Mouse (Mus musculus): ENCODE data around the gene Psmb1. TPM values are rescaled to one million over a fixed set of nuclear protein-coding genes. Genes with fewer than 3 reads are reported as not detected.

Psmb1 gene
- polyA plus RNA-seq, 1 experiment from 2014 or later, result 222 TPM

DNA sequence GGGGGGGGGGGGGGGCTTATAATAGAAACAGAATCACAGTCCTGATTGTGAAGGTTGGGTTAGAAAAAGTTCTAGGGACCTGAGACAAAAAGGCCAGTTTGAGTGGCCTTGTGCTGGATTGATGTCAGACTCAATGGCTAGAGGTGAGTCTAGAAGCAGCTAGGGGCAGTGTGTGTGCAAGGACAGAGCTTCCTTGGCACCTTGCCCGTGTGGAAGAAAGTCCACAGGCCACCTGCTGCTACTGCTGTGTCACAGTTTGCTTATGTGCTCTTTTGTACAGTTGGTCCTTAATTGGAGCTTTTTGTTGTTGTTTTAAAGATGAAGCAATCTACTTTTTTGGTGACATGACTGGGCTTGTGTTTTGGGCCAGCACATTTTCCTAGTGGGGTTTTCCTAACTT, 69.6 kb downstream of the Psmb1 start:
- no peak for ATAC-seq (ENCODE audit: low FRiP score, low TSS enrichment)

DNA sequence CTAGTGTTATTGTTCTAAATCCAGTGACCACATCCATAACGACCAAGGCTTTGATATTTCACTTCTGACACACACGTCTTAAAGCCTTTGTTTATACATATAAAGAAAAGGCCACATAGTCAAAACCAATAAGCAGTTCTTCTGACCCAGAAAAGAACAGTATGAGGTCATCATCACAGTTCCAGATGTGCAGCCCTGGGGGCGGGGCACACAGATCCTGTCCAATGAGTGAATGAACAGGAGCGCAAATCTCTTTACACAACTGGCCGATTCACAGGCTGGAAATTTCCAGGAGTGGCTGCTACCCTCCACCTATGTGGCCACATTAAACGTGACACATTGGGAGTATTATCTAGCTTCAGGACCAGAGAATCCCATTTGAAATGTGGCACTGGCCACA, 70.1 kb downstream of the Psmb1 start:
- peaks cover 32% of the 10 kb centered on the region for H3K36me3 ChIP-seq (ENCODE audit: control insufficient read depth, insufficient read depth, low read length)
- no peak overlapping the region for H3K4me2 ChIP-seq (replicated peaks; ENCODE audit: low read depth)
- no peak overlapping the region for H3K9ac ChIP-seq (ENCODE audit: low read length)
- no peak for TF ChIP-seq EP300 (optimal IDR thresholded peaks at IDR 0.05)
- TF ChIP-seq CTCF (IDR thresholded peaks at IDR 0.05; ENCODE audit: low read depth), result no peak
- ATAC-seq (ENCODE audit: low FRiP score, low TSS enrichment) (no peak), DNase-seq (ENCODE audit: low spot score) (no peak)
- no peak overlapping the region for H3K27ac ChIP-seq (replicated peaks)
- no peaks in the 10 kb centered on the region for H3K4me1 ChIP-seq (replicated peaks; ENCODE audit: control insufficient read depth, insufficient read depth)
- WGBS, result 82% methylated on average over 6 of the region's 6 CpGs
- no peaks in the 10 kb centered on the region for H3K27me3 ChIP-seq (ENCODE audit: control insufficient read depth, insufficient read depth, low read length)
- H3K9me3 ChIP-seq (ENCODE audit: control insufficient read depth, low read length), result no peaks in the 10 kb centered on the region
- no peak overlapping the region for H3K4me3 ChIP-seq (ENCODE audit: low read depth, low read length)

More for the DNA sequence above, 69.6 kb downstream of the Psmb1 start:
- peaks cover 32% of the 10 kb centered on the region for H3K36me3 ChIP-seq (ENCODE audit: control insufficient read depth, insufficient read depth, low read length)
- no peak overlapping the region for H3K4me2 ChIP-seq (replicated peaks; ENCODE audit: low read depth)
- DNase-seq (ENCODE audit: low spot score), result peak; percentile 34
- no peak overlapping the region for H3K27ac ChIP-seq (replicated peaks)
- no peaks in the 10 kb centered on the region for H3K9me3 ChIP-seq (ENCODE audit: control insufficient read depth, low read length)
- H3K9ac ChIP-seq (ENCODE audit: low read length), result no peak overlapping the region
- no peak overlapping the region for H3K4me3 ChIP-seq (ENCODE audit: low read depth, low read length)
- TF ChIP-seq CTCF (IDR thresholded peaks at IDR 0.05; ENCODE audit: low read depth) (0 out of 2 replicates have a peak, but pooled peaks have one; percentile 2), EP300 (optimal IDR thresholded peaks at IDR 0.05) (no peak)
- no peaks in the 10 kb centered on the region for H3K4me1 ChIP-seq (replicated peaks; ENCODE audit: control insufficient read depth, insufficient read depth)
- H3K27me3 ChIP-seq (ENCODE audit: control insufficient read depth, insufficient read depth, low read length), result no peaks in the 10 kb centered on the region
- WGBS, result 52% methylated on average over 1 of the region's 1 CpGs

DNA sequence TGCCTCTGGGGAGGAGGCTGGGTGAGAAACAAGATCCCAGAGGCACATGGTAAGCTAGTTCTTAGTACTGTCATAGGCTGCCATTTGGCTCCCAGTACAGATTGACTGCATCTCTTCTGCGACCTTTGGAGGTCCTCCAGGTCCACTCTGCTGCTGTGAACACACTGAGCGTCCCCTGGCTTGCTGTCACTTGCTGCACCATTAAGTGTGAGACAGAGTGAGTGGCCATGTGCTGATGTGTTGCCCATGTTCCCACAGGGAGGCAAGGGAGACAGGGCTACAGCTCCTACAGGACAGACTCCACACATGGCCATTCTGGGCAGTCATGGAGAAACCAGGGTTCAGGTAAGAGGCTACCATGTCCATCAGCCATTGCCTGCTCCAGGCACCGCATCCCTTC, 73.6 kb downstream of the Psmb1 start:
- Histone ChIP-seq H3K4me2 (replicated peaks; ENCODE audit: low read depth) (no peak overlapping the region), H3K36me3 (ENCODE audit: control insufficient read depth, insufficient read depth, low read length) (peaks cover 35% of the 10 kb centered on the region), H3K27me3 (ENCODE audit: control insufficient read depth, insufficient read depth, low read length) (no peaks in the 10 kb centered on the region), H3K9me3 (ENCODE audit: control insufficient read depth, low read length) (no peaks in the 10 kb centered on the region), H3K4me1 (replicated peaks; ENCODE audit: control insufficient read depth, insufficient read depth) (no peaks in the 10 kb centered on the region), H3K4me3 (ENCODE audit: low read depth, low read length) (no peak overlapping the region), H3K9ac (ENCODE audit: low read length) (no peak overlapping the region), H3K27ac (replicated peaks) (no peak overlapping the region)
- ATAC-seq (ENCODE audit: low FRiP score, low TSS enrichment), result no peak
- 93% methylated on average over 3 of the region's 3 CpGs for WGBS
- no peak for TF ChIP-seq CTCF (IDR thresholded peaks at IDR 0.05; ENCODE audit: low read depth)
- TF ChIP-seq EP300 (optimal IDR thresholded peaks at IDR 0.05), result no peak
- DNase-seq (ENCODE audit: low spot score), result no peak

Other genes with a start within 250 kb of the Psmb1 start
- gene Dll1, start 122.9 kb downstream of the Psmb1 start, polyA plus RNA-seq (2015; fragmentation: Nextera tagmentation; extraction: Ambion mirVana), result 3.5 and 4.4 TPM in 2 replicates
- 10.0 and 12.1 TPM in 2 replicates for gene Fam120b, start 103.5 kb downstream of the Psmb1 start, polyA plus RNA-seq (2015; fragmentation: Nextera tagmentation; extraction: Ambion mirVana)
- gene Tbp, start 137 bp upstream of the Psmb1 start, polyA plus RNA-seq (2015; fragmentation: Nextera tagmentation; extraction: Ambion mirVana), result 19.0 and 20.5 TPM in 2 replicates
- 36.3 and 36.8 TPM in 2 replicates for gene Pdcd2, start 27.6 kb upstream of the Psmb1 start, polyA plus RNA-seq (2015; fragmentation: Nextera tagmentation; extraction: Ambion mirVana)
- gene Prdm9, start 64.6 kb upstream of the Psmb1 start, polyA plus RNA-seq (2015; fragmentation: Nextera tagmentation; extraction: Ambion mirVana), result 1.6 and 2.2 TPM in 2 replicates
- 13.0 and 13.4 TPM in 2 replicates for gene Chd1, start 205.2 kb upstream of the Psmb1 start, polyA plus RNA-seq (2015; fragmentation: Nextera tagmentation; extraction: Ambion mirVana)